Mouse (Mus musculus) frontal cortex, postnatal 10 days (tissue): ENCODE measurements around the gene Cbs.
A peak's percentile ranks its signal among the peaks of the same experiment; 100 is the strongest.

Experiments used
- DNase-seq, 2 experiments: peaks; one replicate each; pipeline ENCODE4 v3.0.0; 2022; ENCODE audit warnings: low spot score in 2 of 2, mixed read lengths in 1 of 2

Gene Cbs

DNA sequence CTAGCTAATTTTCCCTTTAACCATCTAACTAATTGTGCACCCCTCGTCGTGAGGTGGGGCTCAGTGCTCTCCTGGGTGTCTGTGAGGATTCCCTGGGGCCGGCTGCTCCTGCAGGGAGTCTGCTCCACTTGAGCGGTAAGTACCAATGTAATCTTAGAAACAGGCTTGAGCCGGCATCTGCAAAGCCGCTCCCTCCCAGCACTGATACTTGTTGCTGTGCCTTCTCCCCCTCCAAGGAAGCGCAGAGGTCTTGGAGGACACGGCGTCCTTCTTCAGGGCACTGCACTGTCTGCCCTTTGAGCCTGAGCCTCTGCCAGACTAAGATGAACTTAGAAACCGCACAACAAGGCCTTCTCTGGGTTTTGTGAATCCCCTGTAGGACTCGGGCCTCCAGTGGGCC is 46.2 kb downstream of the Cbs start:
- DNase-seq = no peak

DNA sequence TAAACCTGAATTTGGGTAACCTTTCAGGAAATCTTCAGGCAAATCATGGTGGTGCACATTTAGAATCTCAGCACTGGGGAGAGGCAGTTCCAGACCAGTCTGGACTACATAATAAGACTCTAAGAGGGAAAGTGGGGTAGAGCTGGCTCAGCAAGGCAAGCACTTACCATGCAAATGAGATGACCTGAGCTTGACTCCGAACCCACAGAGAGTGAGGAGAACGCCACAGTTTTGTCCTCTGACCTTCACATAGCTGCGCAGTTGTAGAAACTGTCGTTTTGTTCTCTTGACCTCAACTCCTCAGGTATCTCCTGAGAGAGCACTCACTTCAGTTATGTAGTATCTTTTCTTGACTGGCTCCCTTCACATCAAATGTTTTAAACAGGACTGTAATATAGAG is 48.3 kb downstream of the Cbs start:
- DNase-seq = no peak

DNA sequence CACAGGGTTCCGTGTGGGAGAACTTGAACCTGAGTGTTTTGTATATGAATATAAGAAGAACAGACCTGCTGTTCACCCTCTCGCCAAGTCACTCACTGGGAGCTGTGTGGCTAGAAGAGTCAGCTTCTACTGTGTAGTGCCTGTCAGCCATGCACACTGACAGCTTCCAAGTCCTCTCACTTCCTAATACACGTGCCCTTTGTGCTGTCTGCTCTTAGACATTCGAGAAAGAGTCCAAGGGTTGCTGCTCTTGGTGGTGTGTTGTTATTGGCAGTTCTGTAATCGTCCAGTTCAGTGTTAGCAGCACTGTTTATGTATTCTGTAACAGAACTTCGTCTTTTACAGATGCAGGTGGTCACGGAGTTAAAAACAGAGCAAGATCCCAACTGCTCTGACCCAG is 48.9 kb downstream of the Cbs start:
- no peak for DNase-seq

GRCm38 (mm10) chr17:31583781-31584180 is 53.3 kb downstream of the Cbs start:
- no peak for DNase-seq

- DNase-seq = no peak
Measured at GRCm38 (mm10) chr17:31583185-31583584, 53.9 kb downstream of the Cbs start.

GRCm38 (mm10) chr17:31580344-31580743 is 56.7 kb downstream of the Cbs start:
- DNase-seq = no peak

DNA sequence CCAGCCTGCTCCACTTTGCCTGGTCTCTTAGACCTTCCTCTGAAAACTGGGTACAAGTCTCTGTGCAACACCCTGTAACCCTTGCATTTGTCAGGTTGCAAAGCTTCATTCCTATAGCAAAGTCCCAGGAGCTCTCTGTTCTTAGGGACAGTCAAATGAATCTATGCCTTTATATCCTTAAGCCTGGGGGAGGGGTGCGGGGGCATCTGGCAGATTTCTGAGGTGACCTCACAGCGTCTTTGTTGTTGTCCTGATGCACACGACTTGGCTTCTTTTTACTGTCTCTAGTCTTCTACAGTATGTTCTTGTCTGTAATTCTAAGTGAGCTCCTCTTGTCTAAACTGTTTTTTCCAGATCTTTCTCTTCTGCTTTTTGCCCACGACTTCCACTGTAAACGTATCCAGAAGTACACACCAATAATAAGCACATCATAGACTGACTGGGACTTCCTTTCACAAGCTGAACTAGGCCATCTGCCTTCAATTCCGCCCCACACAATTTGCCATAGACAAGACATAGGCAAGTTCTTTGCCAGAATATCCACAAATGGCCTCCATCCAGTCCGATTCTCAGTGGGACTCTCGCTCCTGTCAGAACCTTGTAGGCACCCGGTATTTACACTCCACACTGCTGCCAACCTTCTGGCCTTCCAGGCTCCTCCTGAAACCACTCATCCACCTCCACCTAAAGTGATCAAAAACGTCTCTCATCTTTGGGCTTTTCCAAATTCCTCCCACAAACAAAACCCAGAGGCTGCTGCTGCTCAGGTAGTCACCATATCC is 60.5 kb downstream of the Cbs start:
- no peak for DNase-seq

DNA sequence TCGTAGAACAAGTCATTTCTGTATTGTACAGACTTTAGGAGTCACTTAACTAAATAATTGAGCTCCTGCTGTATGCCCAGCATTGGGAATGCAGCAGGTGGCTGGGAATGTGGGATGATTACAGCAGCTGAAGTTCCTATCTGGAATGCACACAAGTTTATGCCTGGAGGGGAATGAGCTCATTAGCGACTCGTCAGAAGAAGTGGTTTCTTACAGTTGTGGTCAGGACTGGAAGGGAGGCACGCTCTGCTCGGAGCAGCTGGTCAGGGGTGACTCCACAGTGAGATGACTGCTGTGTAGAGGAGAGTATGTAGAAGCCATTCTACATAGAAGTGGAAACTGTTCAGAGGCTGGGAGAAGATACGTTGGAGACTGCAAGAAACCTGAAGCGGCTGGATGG is 62.4 kb downstream of the Cbs start:
- DNase-seq = no peak

DNA sequence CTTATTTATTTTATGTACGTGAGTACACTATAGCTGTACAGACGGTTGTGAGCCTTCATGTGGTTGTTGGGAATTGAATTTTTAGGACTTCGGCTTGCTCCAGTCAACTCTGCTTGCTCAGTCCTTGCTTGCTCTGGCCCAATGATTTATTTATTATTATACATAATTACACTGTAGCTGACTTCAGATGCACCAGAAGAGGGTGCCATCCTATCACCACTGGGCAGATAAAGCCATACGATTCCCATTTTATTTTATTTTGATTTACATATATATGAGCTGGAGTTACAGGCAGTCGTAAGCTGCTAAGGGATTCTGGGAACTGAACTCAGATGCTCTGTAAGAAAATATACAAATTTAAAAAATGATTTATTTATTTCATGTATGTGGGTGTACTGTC is 65.3 kb downstream of the Cbs start:
- DNase-seq = no peak

GRCm38 (mm10) chr17:31570321-31570925 is 66.6 kb downstream of the Cbs start:
- DNase-seq = no peak

- no peak for DNase-seq
Measured at GRCm38 (mm10) chr17:31569756-31570155, 67.3 kb downstream of the Cbs start.

DNA sequence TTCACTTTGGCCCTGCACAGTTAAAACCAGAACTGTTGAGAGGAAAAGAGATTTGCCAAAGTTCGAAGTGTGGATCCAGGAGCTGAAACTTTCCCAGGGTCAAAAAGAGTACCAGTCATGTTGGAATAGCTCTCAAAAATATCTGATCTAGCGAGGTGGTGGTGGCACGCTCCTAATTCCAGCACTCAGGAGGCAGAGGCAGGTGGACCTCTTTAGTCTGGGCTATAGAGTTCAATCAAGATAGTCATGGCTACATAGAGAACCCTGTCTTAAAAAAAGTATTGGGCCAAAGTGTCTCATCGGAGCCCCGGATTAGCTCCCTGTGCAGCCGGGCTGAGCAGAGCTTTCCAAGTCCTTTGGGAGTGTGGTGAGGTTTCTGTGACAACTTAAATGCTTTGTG is 70.8 kb downstream of the Cbs start:
- DNase-seq = no peak

- peak; percentile 57 to 77 for DNase-seq
Measured at GRCm38 (mm10) chr17:31565141-31566056, 71.6 kb downstream of the Cbs start.

GRCm38 (mm10) chr17:31564858-31565140 is 72.2 kb downstream of the Cbs start:
- no peak for DNase-seq

- peak; percentile 99 for DNase-seq
Measured at GRCm38 (mm10) chr17:31564015-31564857, 72.8 kb downstream of the Cbs start, which contains the start of gene Pknox1. TSS of gene Pknox1 (plus strand) at chr17:31564734.

GRCm38 (mm10) chr17:31563632-31564014 is 73.4 kb downstream of the Cbs start:
- DNase-seq = peak; percentile 35 to 37

DNA sequence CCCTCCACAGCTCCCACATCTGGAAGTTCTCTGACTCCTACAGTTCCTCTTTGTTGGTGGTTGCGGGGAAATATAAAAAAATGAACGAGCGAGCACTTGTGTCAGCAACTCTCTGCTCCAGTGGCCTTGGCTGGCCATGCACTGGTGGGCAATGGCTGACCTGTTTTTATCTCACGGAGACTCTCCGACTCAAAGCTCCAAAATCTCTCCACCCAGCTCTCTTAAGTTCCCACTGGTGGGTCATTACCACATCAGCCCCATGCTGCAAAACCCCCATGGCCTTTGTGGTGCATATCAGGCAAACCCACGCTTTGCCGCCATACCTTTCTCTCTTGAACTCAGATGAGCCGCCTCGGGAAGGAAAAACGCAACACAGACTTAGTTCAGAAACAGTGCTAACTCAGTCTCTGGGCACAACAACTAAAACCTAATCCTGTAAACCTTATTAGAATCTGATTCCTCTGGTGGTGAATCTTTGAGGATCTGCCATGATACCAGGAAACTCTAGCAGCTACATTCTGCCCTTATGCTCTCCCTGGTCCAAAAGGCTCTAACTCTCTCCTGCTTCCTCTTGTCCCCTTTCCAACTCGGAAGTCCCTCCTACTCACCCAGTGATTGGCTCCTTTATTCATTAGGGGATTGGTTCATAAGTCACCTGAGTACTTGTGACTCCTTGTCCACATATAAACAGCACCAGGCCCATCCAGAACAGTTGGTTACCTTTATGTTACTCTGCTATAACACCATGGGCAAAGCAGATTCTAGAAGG is 77.8 kb downstream of the Cbs start:
- no peak for DNase-seq
